10 mouse cellular contexts compared by ENCODE assay signal in genomic region chr17:87367228-87367627, GRCm38 (mm10).
A peak's percentile ranks its signal among the peaks of the same experiment; 100 is the strongest.
DNase-seq lines count a peak whose midpoint lies in the region; ATAC-seq lines count a peak whose summit lies in the region.
"Had no signal": no experiment of that assay in that cellular context is flagged by ENCODE, and none has a peak within 500 bp of the region (broad histone marks: within the 10 kb centered on the region; RNA-seq: fewer than 3 reads in every experiment).

No protein-coding gene starts in this region.

- 22% methylated on average over 4 of the region's 4 CpGs for WGBS in heart, embryonic 13.5 days
- WGBS in neural tube, embryonic 15.5 days: 43% methylated on average over 4 of the region's 4 CpGs

- no peak overlapping the region for H3K4me2 ChIP-seq in heart, embryonic 13.5 days
- no peak overlapping the region for H3K4me2 ChIP-seq in neural tube, embryonic 15.5 days
- H3K4me2 ChIP-seq: liver, embryonic 15.5 days had no signal

- peak overlapping the region; percentile 24; the same call in 1 of the 2 replicates for H3K27ac ChIP-seq in heart, embryonic 13.5 days (replicated peaks)
- H3K27ac ChIP-seq in neural tube, embryonic 15.5 days (replicated peaks): 0 out of 2 replicates have a peak overlapping the region, but pooled peaks have one; percentile 37
- H3K27ac ChIP-seq: liver, embryonic 15.5 days had no signal

- intact Hi-C loops in heart, postnatal 36 days (cut with DNase I): no loop called here

- H3K4me3 ChIP-seq in heart, embryonic 13.5 days: no peak overlapping the region
- peak overlapping the region; percentile 83 for H3K4me3 ChIP-seq in megakaryocyte, embryonic 14.5 days (replicated peaks)
- no peak overlapping the region for H3K4me3 ChIP-seq in neural tube, embryonic 15.5 days (replicated peaks)
- H3K4me3 ChIP-seq: liver, embryonic 15.5 days had no signal

- peak; percentile 66 for DNase-seq in adrenal gland, postnatal 10 days
- DNase-seq in adrenal gland, adult 8-10 months: no peak
- no peak for DNase-seq in heart, postnatal 36 days

- no peaks in the 10 kb centered on the region for H3K36me3 ChIP-seq in heart, embryonic 13.5 days
- H3K36me3 ChIP-seq in megakaryocyte, embryonic 14.5 days (replicated peaks; ENCODE audit: low read length): peaks cover 82% of the 10 kb centered on the region
- no peaks in the 10 kb centered on the region for H3K36me3 ChIP-seq in neural tube, embryonic 15.5 days

- H3K9ac ChIP-seq in heart, embryonic 13.5 days: peak overlapping the region; percentile 10; the same call in 1 of the 2 replicates
- H3K9ac ChIP-seq in neural tube, embryonic 15.5 days (replicated peaks): no peak overlapping the region
- H3K9ac ChIP-seq: liver, embryonic 15.5 days had no signal

- no peak for ATAC-seq in heart, embryonic 13.5 days (ENCODE audit: extremely low read depth, insufficient number of reproducible peaks, low FRiP score, low TSS enrichment)
- ATAC-seq in megakaryocyte, adult 5-6 weeks (ENCODE audit: poor library complexity, severe bottlenecking): no peak
- ATAC-seq in neural tube, embryonic 15.5 days (ENCODE audit: low FRiP score): no peak
- ATAC-seq in granulocyte monocyte progenitor cell, adult 5-6 weeks (replicated peaks; ENCODE audit: poor library complexity, severe bottlenecking): no peak

- H3K4me1 ChIP-seq in heart, embryonic 13.5 days: peaks cover 48% of the 10 kb centered on the region
- peaks cover 69% of the 10 kb centered on the region for H3K4me1 ChIP-seq in megakaryocyte, embryonic 14.5 days
- H3K4me1 ChIP-seq in neural tube, embryonic 15.5 days: peaks cover 42% of the 10 kb centered on the region

- no peaks in the 10 kb centered on the region for H3K27me3 ChIP-seq in heart, embryonic 13.5 days (replicated peaks)
- no peaks in the 10 kb centered on the region for H3K27me3 ChIP-seq in megakaryocyte, embryonic 14.5 days (replicated peaks)
- H3K27me3 ChIP-seq in neural tube, embryonic 15.5 days (replicated peaks): no peaks in the 10 kb centered on the region
- H3K27me3 ChIP-seq: liver, embryonic 15.5 days had no signal

- no peaks in the 10 kb centered on the region for H3K9me3 ChIP-seq in heart, embryonic 13.5 days
- H3K9me3 ChIP-seq in megakaryocyte, embryonic 14.5 days: peaks cover 11% of the 10 kb centered on the region; the same call in 1 of the 2 replicates
- H3K9me3 ChIP-seq in neural tube, embryonic 15.5 days (replicated peaks): no peaks in the 10 kb centered on the region
- H3K9me3 ChIP-seq: G1E; liver, embryonic 15.5 days had no signal
